Mouse (Mus musculus): ENCODE data around the gene Tspyl4.
A peak's percentile ranks its signal among the peaks of the same experiment; 100 is the strongest.
"Not testable (repeated sequence)": the region's sequence is repeated elsewhere in the genome, so short reads cannot be mapped to it uniquely, and the experiment has no call there.

Tspyl4 gene

GRCm38 (mm10) chr10:34297299-34297979 is at the start of gene Tspyl4:
Gene Tspyl4 (plus strand): TSS chr10:34297442.
- peak; percentile 93 to 95 for DNase-seq

GRCm38 (mm10) chr10:34247757-34248156 is 49.5 kb upstream of the Tspyl4 start:
- DNase-seq: no peak

- no peak for DNase-seq
Measured at GRCm38 (mm10) chr10:34249594-34249993, 47.6 kb upstream of the Tspyl4 start.

GRCm38 (mm10) chr10:34252833-34253232 is 44.4 kb upstream of the Tspyl4 start:
- DNase-seq: not testable (repeated sequence)

- no peak for DNase-seq
Measured at GRCm38 (mm10) chr10:34265106-34265505, 32.1 kb upstream of the Tspyl4 start.

- DNase-seq: no peak
Measured at GRCm38 (mm10) chr10:34267312-34268070, 29.8 kb upstream of the Tspyl4 start.

GRCm38 (mm10) chr10:34271681-34272080 is 25.6 kb upstream of the Tspyl4 start:
- DNase-seq: no peak

GRCm38 (mm10) chr10:34280591-34281175 is 16.6 kb upstream of the Tspyl4 start:
- no peak for DNase-seq

- no peak for DNase-seq
Measured at GRCm38 (mm10) chr10:34281211-34281961, 15.9 kb upstream of the Tspyl4 start.

- peak; percentile 97 to 99 for DNase-seq
Measured at GRCm38 (mm10) chr10:34281962-34282388, 15.3 kb upstream of the Tspyl4 start, which contains the start of gene Tspyl1. Gene Tspyl1 (plus strand): TSS chr10:34282190.

- no peak for DNase-seq
Measured at GRCm38 (mm10) chr10:34282420-34283238, 14.6 kb upstream of the Tspyl4 start.

GRCm38 (mm10) chr10:34296911-34297298 is 337 bp upstream of the Tspyl4 start:
- no peak for DNase-seq

- peak; percentile 15 to 17 for DNase-seq
Measured at GRCm38 (mm10) chr10:34297980-34298753, 925 bp downstream of the Tspyl4 start.

GRCm38 (mm10) chr10:34300368-34300767 is 3.1 kb downstream of the Tspyl4 start:
- DNase-seq: no peak

- DNase-seq: no peak
Measured at GRCm38 (mm10) chr10:34307070-34307469, 9.8 kb downstream of the Tspyl4 start.

GRCm38 (mm10) chr10:34309915-34310685 is 12.9 kb downstream of the Tspyl4 start:
- no peak for DNase-seq

- DNase-seq: no peak
Measured at GRCm38 (mm10) chr10:34312536-34312935, 15.3 kb downstream of the Tspyl4 start.

- no peak for DNase-seq
Measured at GRCm38 (mm10) chr10:34316571-34317216, 19.5 kb downstream of the Tspyl4 start.

- DNase-seq: no peak
Measured at GRCm38 (mm10) chr10:34317217-34317606, 20.0 kb downstream of the Tspyl4 start.

- no peak for DNase-seq
Measured at GRCm38 (mm10) chr10:34320809-34321208, 23.6 kb downstream of the Tspyl4 start.
